Mouse (Mus musculus) megakaryocyte, adult 5-6 weeks (primary cell): ENCODE data around the gene Tomm70a. TPM values are rescaled to one million over a fixed set of nuclear protein-coding genes. Genes with fewer than 3 reads are reported as not detected.

Experiments
- ATAC-seq: 2 replicates; pipeline ENCODE4 v1.8.0; 2016; ENCODE audit warnings: mild to moderate bottlenecking, inconsistent platforms; ENCODE audit not compliant: poor library complexity, severe bottlenecking
- total RNA-seq, 2 experiments: library from RNA; stranded (forward) in 1 of 2; stranded (reverse) in 1 of 2; fragments of 153-499, 151-499 nt in 1 of 2; fragments of 221-1000, 200-1000 nt in 1 of 2; gene quantifications; 2 replicates each; pipeline versions ENCODE4 v1.2.3 to v1.2.4; 2015 to 2017

Gene Tomm70a
- total RNA-seq, 2 experiments from 2014 or later: 32.0 to 32.9 TPM

DNA sequence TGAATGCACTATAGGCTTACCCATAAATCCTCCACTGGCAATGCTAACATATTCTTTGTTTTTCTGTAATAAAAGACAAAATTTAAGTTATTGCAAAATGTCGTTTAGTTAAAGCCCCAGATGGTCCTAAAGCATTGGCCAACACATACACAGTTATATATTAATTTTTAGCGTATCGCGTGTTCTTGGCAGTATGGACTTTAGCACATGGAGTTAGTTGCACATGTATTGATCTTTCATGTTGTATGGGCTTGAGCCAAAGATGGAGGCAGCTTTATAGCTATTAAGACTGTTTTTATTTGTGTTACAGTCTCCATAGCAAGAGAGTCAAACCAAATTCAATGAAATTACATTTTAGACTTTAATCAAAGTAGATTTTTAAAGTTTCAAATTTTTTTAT lies 65.1 kb downstream of the Tomm70a start:
- no peak for ATAC-seq

DNA sequence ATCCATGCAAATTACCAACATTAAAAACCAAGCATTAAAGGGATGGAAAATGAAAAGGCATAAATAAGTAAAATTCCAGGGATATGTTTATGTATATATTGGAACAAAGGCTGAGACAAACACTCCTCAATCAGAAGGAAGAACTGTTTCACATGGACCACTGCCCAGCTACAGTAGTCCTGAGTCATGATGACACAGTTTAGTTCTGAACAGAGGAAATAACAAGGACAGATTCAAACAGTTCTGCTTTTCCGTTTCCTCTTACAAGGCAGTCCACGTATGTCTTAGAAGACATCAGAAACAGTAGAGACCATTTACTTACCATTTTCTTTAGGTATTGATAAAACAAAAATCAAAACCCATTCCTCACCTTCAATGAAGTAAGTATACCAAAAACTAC lies 68.0 kb downstream of the Tomm70a start:
- peak; percentile 100 for ATAC-seq

DNA sequence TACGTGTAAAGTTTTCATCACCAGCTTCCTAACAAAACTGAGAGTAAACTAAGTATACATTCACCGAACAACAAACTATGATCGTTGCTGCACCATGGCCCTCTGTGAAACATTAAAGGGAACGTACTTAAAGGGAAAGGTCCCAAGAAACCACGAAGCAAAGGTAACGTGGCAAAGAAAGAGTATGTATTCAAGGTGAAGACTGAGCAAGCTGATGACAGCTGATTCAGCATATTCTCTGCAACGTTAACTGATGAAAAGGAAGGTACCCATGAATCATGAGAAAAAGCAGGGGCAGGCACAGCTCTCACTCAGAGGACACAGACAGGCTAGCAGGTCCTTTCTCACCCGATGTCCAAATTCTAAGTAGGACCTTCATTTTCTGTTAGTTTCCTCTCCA lies 68.9 kb downstream of the Tomm70a start:
- no peak for ATAC-seq

DNA sequence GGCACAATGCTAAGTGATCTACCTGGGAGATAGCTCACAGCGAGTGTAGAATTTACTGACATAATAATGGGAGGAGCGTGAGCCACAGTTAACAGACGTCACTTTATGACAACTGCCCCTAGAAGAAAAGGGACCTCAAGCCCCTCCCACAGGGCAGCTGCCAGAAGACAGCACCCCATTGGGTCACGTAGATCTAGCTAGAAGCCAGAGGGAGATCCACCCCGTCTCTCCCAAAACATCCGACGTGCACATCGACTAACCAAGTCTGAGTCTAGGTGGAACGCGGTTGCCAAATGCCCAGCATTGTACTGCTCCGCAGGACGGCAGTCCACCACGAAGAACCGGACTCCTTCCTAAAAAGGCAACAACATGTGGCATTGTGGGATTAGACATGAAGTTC lies 69.7 kb downstream of the Tomm70a start:
- ATAC-seq: no peak

DNA sequence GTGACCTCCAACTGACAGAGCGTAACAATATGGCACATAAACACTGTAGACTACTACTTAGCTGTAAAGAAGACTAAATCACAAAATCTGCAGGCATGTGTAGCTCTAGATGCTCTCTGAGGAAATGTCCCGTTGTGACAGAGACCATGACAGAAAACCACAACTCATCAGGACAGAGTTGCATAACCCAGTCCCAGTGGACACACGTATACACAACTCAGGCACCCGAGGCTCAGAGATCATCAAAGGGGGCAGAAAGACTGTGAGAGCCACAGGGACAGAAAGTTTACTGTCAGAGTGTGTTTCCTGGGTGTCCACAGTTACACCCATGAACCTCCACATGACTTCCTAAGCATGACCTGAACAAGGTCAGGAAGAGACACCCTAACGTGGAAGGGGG lies 75.1 kb downstream of the Tomm70a start:
- peak; percentile 99 for ATAC-seq

DNA sequence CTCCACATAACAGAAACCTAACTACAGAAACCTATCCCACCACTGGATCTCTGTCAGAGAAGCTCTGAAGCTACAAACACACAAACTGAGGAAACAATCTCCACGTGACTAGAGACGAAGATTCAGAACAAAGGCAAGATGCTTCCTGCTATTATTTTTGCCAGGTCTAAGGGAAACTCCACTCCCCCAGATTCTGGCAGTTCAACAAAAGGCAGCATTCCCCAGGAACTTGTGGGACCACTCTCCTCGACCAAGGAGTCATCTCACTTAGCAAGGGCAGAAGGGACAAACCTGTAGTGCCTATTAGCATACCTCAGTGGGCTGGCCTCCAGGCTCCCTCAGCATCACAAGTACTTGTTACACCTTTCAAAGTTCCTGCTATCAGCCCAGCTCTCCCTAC lies 75.8 kb downstream of the Tomm70a start:
- ATAC-seq: no peak

Other genes starting within 250 kb of the Tomm70a start
- 0.09 TPM in 1 of 2 replicates, not detected in the other for gene Tmem45a, start 235.5 kb upstream of the Tomm70a start, total RNA-seq (2015)
- gene Tmem45a, start 235.5 kb upstream of the Tomm70a start, total RNA-seq (2017): 0.04 TPM in 1 of 2 replicates, not detected in the other
- not detected in 2 replicates for gene Lnp1, start 193.6 kb upstream of the Tomm70a start, total RNA-seq (2015)
- gene Lnp1, start 193.6 kb upstream of the Tomm70a start, total RNA-seq (2017): not detected in 2 replicates
- 2.8 and 5.6 TPM in 2 replicates for gene Tmem45a2, start 50.3 kb upstream of the Tomm70a start, total RNA-seq (2015)
- gene Tmem45a2, start 50.3 kb upstream of the Tomm70a start, total RNA-seq (2017): 1.1 TPM in 2 replicates
- gene Nit2, start 45.6 kb downstream of the Tomm70a start, total RNA-seq (2015): 17.1 and 17.6 TPM in 2 replicates
- gene Nit2, start 45.6 kb downstream of the Tomm70a start, total RNA-seq (2017): 11.5 and 13.3 TPM in 2 replicates
- gene Tbc1d23, start 109.8 kb downstream of the Tomm70a start, total RNA-seq (2015): 60.3 and 71.3 TPM in 2 replicates
- gene Tbc1d23, start 109.8 kb downstream of the Tomm70a start, total RNA-seq (2017): 69.3 and 70.1 TPM in 2 replicates
- not detected in 2 replicates for gene Tmem30c, start 171.2 kb downstream of the Tomm70a start, total RNA-seq (2015)
- not detected in 2 replicates for gene Tmem30c, start 171.2 kb downstream of the Tomm70a start, total RNA-seq (2017)
- 64.5 and 68.7 TPM in 2 replicates for gene Filip1l, start 231.4 kb downstream of the Tomm70a start, total RNA-seq (2015)
- 36.3 and 45.5 TPM in 2 replicates for gene Filip1l, start 231.4 kb downstream of the Tomm70a start, total RNA-seq (2017)